Mouse (Mus musculus): ENCODE results near the gene Scml4.

DNA sequence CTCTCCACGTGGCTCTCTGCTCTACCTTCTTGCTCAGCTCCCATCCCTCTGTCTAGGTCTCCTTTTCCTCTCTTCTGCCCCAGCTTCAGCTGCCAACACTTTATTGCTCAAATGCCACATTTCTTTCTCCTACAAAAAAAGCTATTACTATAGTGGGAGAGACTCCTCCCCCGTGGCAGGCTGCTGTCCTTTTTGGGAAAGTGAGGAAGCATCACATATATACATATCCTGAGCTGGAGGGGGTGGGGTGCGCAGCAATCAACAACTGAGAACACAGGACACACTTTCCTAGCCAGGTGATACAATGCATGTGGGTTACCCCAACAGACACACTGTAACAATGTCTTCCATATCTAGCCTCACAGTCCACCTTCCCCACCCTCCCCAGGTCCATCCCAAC, 118.2 kb downstream of the Scml4 start:
- TF ChIP-seq ZC3H11A (IDR thresholded peaks at IDR 0.05; ENCODE audit: borderline replicate concordance, low read depth, low read length) (no peak), CHD2 (IDR thresholded peaks at IDR 0.05; ENCODE audit: low read depth, low read length) (no peak), HCFC1 (IDR thresholded peaks at IDR 0.05; ENCODE audit: borderline replicate concordance, insufficient read depth, low read length) (no peak)
